Mouse (Mus musculus) urinary bladder, postnatal 4 days (tissue): ENCODE results near the gene Scrn3.

ENCODE experiments used
- DNase-seq, 2 experiments: peaks; one replicate each; pipeline ENCODE4 v3.0.0; 2021 to 2022; ENCODE audit warnings: low spot score in 2 of 2

Gene Scrn3

DNA sequence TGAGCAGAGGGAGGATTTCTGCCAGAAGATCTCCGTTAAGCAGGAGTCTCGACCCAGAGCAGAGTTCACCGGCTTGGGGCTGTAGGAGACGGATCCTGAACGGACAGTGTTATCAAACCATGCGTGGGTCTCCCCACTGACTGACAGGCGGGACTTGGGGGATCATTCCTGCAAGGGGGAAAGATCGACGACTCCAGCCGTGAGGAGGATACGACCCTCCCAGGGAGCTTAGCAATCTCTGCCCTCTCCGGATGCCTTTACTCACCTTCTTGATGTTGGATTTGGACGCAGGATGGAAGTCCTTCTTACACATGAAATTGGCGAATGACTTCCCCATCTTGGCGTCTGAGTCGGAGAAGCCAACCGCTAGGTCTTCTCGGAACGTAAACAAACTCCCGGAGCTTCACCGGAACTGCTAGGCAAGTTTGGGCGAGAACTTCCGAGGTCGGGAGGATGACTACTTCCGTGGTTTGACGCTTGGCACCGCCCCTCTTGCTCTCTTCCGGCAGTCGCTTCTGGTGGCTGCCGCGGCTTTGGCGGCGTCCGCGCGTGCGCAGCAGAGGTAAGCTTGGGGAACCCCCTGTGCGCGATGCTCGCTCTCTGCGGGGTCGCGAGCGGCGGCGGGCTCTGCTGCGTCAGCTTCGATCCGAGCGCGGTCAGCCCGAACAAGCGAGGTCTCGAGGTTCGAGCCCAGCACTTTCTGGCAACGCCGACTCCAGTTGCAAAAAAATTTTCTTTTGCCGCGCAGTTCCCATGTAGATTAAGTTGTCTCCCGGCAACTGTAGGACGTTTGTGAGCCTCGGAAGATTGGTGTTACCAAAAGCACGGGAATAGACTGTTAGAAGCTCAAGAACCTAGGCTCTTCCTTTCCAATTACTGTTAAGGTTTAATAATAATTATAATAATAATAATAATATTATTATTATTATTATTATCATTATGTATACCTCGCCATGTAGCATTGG is at the start of gene Scrn3, which contains the start of gene Cir1:
Gene Scrn3 (plus strand): TSS at position 450 of the 965 bp plus-strand sequence.
Gene Cir1 (minus strand): TSS at position 550 of the 965 bp plus-strand sequence.
- DNase-seq = peak; percentile 93 to 94

DNA sequence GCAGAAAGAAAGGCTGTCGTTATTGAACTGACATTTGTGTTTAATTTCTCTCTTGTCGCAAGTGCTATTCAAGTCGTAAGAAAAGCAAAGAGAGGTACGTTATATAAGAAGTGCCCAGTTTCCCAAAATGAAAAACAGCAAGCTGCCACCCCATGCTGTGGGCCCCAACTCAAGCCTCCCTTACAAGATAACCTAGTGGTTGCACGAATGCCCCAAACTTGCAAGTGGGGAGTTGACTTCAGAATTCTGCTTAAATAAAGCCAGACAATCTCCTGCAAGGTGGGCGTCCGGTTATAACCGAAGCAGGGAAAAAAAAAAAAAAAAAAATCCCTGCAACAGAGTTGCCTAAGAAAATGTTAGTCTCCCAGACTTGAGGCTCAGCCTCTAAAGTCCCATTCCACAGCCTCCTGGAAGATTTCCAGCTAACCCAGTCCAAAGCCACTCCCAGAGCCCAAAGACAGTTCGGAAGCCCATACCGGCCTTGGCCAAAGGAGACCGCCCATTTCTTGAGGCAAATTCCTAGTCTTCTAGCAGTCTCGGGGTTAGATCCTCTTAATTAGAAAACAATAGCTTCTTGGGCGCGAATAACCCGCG is 49.1 kb upstream of the Scrn3 start:
- no peak for DNase-seq

DNA sequence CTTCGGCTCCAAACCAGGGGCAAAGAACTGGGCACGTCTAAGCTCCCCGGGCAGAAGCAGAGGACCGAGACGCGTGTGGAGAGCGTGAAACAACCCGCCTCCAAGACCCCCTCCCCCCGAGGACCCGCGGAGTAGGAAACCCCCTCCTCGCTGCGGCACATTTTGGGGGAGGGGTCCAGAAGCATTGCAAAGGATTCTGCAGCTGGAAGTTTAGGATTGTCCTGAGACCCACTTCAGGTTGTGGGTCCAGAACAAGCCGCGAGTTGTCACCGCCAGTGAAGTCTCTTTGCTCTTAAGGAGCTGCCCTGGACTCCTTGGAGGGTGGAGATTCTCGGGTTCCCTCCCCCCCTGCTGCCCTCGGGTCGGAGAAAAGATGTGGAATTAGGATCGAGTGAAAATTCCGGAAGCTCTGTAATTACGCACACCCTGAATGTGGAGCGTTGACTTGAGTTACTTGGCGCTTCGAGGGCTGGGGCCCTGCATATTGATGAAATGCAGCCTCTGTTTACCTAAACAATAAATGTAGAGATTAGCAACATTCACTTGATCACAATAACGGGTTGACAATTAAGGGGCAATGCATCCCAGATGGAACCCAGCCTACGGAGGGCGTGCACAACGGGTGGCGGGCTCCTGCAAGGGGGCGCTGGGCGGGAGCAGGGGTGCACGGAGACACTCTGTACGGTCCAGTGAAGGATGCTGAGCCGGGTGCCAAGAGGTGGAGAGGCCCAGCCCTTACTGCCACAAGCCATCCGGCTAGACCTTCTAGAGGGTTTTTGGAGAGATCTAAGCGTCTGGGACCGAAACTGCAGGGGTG is 48.4 kb upstream of the Scrn3 start:
- no peak for DNase-seq

DNA sequence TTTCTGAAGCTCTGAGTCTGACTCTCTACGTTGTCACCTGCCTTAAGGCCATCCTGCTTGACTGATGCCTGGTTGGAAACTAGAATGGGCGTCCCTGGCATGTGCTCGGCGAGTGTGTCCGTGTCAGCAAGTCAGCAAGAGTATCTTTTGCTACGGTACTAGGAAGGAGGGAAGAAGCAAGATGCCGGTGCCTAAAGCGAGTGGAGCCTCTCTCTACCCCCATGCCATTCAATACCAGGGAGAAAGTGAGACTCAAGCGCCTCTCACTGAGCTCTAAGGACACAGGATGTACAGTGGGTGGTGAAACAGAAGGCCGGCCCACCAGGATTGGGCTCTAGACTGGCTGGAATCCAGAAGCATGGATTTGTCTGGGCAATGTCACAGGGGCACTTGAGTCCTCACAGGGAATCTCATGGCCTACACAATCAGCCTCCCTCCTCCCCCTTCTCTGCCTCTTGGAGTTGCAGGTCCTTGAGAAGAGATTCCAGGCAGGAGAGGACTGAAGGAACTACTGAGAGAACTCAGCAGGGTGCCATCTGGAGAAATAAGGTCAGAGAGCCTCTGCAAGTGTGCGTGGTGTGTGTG is 47.7 kb upstream of the Scrn3 start:
- no peak for DNase-seq

DNA sequence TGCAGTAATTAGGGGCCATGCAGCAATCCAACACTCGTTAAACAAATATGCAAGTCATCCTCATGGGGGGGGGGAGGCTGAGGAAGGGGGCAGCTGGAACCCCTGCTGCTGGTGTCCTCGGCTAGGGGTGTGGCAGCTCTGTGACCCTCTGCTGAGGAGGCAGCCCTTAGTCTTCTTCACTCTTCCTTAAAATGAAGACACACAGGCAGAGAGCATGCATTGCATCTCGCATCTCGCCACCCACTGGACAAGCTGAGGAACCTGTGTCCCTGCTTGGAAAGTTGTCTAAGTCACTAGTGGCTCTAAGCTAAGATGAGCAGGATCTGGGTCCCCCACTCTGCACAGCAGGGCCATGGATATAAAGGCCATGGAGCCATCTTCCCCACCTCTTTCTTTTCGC is 46.4 kb upstream of the Scrn3 start:
- no peak for DNase-seq

DNA sequence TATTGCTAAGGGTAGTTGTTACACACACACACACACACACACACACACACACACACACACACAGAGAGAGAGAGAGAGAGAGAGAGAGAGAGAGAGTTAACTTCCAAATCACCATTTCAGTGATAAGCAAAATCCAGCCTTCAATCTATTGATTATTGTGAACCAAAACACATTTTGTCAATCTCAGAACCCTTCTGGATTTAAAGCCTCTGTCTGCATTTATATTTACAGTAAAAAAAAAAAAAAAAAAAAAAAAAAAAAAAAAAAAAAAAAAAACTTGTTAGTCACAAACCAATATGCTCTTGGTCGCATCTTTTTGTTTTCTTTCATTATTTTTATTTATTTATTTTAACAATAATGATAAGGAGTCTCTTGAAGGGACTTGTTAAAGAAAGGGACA is 45.8 kb upstream of the Scrn3 start:
- DNase-seq = no peak

DNA sequence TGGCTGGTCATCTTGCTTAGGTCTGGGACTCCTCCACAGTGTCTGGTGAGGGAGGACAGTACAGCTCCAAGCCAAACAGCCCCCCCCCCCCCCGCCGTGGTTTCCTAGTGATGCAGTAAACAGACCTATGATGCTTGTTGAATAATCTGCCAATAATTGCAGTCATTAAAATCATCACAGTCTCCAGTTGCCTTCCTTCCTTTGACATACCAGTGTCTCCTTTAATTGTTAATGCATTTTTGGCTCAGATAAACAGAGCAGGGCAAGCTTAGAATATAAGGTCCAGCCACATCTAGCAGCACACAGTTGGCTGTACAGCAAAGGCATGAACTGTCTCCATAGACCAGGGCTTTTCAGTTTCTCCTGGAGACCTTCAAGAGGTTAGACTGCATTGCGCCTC is 45.2 kb upstream of the Scrn3 start:
- DNase-seq = no peak

DNA sequence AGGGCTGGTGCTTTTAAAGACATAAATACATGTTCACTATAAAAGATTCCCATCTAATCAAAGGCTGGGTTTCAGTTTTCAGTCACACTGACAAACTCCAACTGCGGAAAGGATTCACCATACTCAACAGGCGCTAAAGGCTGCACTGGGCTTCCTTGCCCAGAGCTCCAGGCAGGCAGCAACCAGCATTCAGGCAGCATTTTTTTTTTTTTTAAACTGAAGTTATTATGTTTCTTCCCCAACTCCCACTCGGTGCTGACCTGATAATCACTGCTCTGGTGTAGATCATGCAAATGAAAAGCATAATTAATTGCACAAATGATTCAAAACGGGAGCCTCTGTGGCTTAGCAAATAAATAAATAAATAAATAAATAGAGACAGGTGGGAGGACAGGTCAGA is 44.6 kb upstream of the Scrn3 start:
- DNase-seq = no peak

DNA sequence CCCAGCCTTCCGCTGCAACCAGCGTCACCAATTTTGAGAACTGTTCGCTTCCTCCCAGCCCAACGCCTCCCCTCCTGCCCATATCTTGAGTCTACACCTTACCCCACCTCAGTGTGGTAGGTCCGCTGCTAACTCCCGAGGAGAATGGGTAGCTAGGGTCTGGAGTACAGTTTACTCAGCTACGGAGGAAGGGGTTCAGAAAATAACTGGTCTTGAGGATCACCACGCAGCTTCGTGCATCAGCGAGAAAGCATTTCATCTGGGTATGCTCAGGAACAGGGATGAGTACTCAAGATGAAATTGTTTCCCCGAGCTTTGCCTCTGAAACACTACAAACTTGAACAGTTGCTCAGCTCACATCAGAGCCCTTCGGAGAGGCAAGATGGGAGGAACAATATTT is 44.1 kb upstream of the Scrn3 start:
- DNase-seq = no peak

DNA sequence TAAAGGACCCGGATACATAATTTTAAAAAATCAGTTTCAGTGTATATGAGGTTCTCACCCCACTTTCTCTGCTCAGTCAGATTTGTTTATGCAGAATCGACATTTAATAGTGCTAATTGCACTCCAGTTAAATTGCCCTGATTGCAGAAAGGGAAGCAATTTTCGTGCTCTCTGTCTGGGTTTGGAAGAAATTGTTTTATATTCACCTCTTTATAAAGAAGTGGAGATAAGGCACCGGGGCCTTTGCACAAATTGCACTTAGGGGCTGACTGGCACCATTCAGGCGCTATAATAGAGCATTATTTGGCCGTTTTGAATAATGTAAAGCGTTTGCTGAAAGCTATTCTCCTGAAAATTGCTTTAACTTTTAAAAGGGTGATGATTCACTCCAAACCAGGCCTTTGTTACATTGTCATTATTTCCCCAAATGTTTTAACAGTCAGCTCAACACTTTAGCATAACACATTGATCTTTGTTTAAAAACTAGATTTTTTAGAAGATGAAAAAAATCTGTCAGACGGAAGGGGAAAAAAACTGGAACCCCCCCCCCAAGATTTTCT is 43.5 kb upstream of the Scrn3 start:
- DNase-seq = no peak

DNA sequence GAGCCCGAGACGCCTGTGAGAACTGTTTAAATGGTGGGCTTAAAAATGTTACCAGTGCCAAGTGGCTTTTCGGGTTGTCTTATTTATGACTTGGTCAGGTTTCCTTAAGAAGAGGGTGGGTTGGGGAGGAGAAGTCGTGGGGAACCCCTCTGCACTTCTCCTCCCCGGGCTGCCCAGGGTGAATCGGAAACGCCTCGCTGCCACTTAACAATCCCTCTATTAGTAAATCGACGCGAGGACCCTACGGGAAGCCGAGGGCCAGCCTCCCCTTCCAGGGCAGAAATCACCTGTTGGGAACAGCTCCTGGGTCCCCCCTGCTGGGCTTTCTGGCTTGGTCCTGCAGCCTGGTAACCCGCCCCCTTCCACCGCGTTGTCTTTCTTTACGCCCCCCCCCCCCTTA is 42.7 kb upstream of the Scrn3 start:
- DNase-seq = no peak

DNA sequence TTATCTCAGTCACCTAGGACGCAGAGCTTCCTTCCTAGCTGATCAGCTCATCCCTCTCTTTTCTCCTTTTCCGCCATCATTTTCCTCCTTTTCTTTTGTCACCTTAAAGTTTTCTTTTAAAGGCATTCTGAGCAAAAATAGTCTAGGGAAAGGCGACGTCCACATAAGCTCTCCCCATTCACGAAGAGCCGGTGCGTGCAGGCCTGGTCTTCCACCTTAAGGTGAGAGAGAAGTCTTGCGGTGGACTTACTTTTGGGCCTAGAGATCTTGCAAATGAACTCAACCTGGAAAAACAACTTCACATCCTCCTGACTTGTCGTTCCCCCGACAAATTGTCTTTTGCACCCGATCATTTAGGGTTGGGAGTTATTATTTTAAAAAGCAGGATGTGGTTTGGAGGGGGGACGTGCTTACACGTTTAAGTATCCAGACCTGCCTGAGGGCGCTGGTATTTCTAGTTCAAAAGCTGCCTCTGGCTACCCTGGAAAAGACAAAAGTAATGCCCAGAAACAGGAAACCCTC is 42.3 kb upstream of the Scrn3 start:
- no peak for DNase-seq

DNA sequence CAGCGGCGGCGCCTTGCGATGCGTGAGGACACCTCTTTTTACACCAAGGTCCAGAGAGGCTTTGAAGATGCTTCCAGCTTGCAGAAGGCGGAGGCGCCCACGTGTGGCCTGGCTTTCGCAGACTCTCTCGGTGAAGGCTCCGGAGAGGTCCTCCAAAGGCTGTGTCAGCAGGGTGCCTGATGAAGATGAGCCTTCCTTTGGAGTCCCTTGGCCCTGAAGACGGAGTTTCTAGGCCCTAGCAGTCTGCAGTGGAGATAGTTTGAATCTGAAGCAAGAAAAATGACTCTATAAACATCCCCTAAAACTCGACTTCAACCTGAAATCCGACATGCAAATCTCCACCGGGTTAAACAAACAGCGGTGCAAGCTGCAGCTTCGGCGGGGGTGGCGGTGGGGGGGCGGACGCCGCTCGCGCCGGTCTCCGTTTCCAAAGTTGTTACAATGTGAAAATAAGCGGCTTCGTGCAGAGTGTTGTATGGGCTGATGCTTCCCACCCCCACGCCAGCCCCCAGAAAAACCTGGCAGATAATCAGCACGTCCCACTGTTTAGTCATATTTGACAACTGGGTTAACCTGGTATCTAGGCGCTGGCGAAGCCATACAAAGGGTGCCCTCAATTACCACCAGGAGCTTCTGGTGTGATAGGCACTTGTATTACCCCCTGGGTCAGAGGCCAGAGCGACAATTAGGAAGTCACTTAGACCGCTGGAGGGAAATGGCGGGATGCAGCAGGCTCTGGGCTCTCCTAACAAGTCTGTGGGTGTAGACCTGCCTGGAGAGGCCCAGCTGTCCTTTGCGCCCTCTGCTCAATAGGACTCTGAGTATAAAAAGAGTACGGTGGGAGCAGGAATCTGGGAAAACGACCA is 41.6 kb upstream of the Scrn3 start:
- DNase-seq = no peak

DNA sequence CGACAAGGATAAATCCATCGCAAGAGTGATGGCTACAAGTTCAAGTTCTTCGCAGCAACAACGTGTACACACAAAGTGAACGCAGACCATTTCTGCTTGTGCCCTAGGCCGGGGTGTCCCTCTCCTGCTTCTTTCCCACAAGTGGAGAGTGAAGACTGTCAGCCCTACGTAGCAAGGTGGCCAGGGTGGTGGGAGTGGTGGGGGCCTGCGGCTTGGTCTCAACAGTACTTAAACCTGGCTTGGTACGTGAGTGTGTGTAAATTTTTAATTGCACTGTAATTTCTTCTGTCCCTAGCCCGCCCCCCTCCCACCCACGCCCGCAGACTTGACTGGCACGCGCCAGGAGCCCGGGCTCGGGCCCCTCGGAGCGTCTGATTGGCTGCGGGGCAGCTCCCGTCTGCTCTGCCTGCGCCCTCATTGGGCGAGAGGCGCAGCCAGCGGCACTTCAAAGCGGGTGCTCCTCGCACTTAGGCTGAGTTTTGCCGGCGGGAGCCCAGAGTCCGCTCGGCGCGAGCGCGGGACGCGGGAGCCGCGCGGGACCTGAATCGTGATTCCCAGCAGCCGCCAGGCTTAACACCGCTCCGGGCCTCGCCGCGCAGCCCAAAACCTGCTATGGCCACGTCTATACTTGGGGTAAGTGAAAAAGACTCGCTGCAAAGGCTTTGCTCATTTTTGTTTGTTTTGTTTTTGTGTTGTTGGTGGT is 40.8 kb upstream of the Scrn3 start, which contains the start of gene Sp9:
Gene Sp9 (plus strand): TSS at position 467 of the 703 bp plus-strand sequence.
- DNase-seq = no peak

DNA sequence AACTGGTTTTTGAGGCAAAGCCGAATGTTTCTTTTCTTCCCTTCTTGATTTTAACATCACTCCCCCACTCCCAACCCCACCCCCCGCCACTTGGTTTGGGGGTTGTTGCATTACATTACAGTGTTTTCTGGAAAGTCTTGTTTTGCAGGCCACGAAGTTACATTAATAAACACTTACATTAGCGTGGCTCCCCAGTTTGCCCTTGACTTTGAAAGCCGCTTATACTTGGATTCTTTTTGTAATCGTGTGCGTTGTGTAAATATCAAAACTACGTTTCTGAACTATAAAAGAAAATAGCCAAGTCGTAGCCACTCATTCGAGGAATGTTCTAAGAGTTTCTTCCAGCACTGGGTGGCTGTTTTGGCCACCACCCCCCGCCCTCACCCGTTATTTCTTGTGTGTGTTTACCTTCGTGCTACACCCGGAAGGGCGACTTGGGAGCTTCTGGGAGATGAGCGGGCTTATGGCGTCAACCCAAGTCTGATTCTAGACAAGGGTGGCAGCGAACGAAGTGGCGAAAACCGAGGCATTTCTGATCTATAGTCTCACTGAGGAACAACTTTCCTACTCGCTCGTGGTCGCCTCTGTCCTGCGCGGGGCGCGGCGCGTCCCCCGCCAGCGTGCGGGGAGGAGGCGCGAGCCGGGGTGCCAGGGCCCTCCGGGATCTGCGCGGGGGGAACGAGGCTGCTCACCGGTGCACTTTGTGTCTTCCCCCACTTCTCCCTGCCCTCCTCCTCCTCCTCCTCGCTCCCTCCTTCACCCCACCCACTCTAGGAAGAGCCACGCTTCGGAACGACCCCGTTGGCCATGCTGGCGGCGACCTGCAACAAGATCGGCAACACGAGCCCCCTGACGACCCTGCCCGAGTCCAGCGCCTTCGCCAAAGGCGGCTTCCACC is 39.8 kb upstream of the Scrn3 start:
- DNase-seq = no peak

DNA sequence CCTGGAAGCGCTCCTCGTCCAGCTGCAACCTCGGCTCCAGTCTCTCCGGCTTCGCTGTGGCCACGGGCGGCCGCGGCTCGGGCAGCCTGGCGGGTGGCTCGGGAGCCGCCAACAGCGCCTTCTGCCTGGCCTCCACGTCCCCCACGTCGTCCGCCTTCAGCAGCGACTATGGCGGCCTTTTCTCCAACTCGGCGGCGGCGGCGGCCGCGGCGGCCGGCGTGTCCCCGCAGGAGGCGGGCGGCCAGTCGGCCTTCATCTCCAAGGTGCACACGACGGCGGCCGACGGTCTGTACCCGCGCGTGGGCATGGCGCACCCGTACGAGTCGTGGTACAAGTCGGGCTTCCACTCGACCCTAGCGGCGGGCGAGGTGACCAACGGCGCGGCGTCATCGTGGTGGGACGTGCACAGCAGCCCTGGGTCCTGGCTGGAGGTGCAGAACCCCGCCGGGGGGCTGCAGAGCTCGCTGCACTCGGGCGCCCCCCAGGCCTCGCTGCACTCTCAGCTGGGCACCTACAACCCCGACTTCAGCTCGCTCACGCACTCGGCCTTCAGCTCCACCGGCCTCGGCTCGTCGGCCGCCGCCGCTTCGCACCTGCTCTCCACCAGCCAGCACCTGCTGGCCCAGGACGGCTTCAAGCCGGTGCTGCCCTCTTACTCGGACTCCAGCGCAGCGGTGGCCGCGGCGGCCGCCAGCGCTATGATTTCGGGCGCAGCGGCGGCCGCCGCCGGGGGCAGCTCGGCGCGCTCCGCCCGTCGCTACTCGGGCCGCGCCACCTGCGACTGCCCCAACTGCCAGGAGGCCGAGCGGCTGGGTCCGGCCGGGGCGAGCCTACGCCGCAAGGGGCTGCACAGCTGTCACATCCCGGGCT is 38.9 kb upstream of the Scrn3 start:
- DNase-seq = no peak

DNA sequence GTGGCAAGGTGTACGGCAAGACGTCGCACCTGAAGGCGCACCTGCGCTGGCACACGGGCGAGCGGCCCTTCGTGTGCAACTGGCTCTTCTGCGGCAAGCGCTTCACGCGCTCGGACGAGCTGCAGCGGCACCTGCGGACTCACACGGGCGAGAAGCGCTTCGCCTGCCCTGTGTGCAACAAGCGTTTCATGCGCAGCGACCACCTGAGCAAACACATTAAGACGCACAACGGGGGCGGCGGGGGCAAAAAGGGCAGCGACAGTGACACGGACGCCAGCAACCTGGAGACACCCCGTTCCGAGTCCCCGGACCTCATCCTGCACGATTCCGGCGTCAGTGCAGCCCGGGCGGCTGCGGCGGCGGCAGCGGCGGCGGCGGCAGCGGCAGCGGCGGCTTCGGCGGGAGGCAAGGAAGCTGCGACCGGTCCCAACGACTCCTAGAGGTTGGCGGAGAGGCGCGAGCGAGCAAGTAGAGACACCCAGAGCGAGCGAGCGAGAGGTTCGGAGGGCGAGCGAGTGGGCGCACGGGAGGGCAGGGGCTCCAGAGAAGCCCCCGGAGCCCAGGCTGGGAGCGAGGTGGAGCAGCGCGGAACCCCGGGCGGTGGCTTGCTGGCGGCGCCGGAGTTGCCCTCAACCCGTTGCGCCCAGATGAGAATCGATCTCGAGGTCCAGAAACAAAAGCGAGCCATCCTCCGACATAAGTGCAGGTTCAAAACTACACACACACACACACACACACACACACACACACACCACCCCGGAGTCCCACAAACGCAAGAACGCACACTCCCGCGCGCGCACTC is 38.1 kb upstream of the Scrn3 start:
- DNase-seq = no peak
